Mouse (Mus musculus) adrenal gland (tissue): Measurements from ENCODE around the gene Trim11.

Experiments used
- intact Hi-C: fragments of 180-260 bp; cut with DNase I; formaldehyde crosslinking; loops from one replicate; pipeline ENCODE4 v1.15.1; 2025

Gene Trim11

GRCm38 (mm10) chr11:58979183-58979582 lies 1.3 kb downstream of the Trim11 start:
- intact Hi-C loops: no loop called here

- intact Hi-C loops: no loop called here
These were observed 1.8 kb downstream of the Trim11 start for GRCm38 (mm10) chr11:58979661-58980060.

GRCm38 (mm10) chr11:58980381-58980990 lies 2.6 kb downstream of the Trim11 start:
- intact Hi-C loops: no loop called here

GRCm38 (mm10) chr11:58981541-58982447 lies 3.9 kb downstream of the Trim11 start:
- intact Hi-C loops: no loop called here

- intact Hi-C loops: no loop called here
These were observed 4.7 kb downstream of the Trim11 start for GRCm38 (mm10) chr11:58982471-58983097.

GRCm38 (mm10) chr11:58983691-58984341 lies 5.9 kb downstream of the Trim11 start:
- intact Hi-C loops: no loop called here

GRCm38 (mm10) chr11:58984657-58985056 lies 6.8 kb downstream of the Trim11 start:
- intact Hi-C loops: no loop called here

- intact Hi-C loops: no loop called here
These were observed 7.5 kb downstream of the Trim11 start for GRCm38 (mm10) chr11:58985299-58985917.

- intact Hi-C loops: no loop called here
These were observed 11.3 kb downstream of the Trim11 start for GRCm38 (mm10) chr11:58989166-58989565.

- intact Hi-C loops: no loop called here
These were observed 12.2 kb downstream of the Trim11 start for GRCm38 (mm10) chr11:58990141-58990540.

- intact Hi-C loops: no loop called here
These were observed 12.9 kb downstream of the Trim11 start for GRCm38 (mm10) chr11:58990794-58991193.

GRCm38 (mm10) chr11:58991911-58992310 lies 14.0 kb downstream of the Trim11 start:
- intact Hi-C loops: no loop called here

GRCm38 (mm10) chr11:58993091-58993670 lies 15.3 kb downstream of the Trim11 start:
- intact Hi-C loops: no loop called here

- intact Hi-C loops: no loop called here
These were observed 16.5 kb downstream of the Trim11 start for GRCm38 (mm10) chr11:58994337-58994826.

- intact Hi-C loops: no loop called here
These were observed 17.3 kb downstream of the Trim11 start for GRCm38 (mm10) chr11:58995061-58995806.

- intact Hi-C loops: no loop called here
These were observed 18.0 kb downstream of the Trim11 start for GRCm38 (mm10) chr11:58995807-58996370.

- intact Hi-C loops: no loop called here
These were observed 19.6 kb downstream of the Trim11 start for GRCm38 (mm10) chr11:58997541-58997940.

GRCm38 (mm10) chr11:58999158-58999557 lies 21.3 kb downstream of the Trim11 start:
- intact Hi-C loops: no loop called here

- intact Hi-C loops: no loop called here
These were observed 21.9 kb downstream of the Trim11 start for GRCm38 (mm10) chr11:58999830-59000229.

GRCm38 (mm10) chr11:59000635-59001034 lies 22.7 kb downstream of the Trim11 start:
- intact Hi-C loops: no loop called here
